Mouse (Mus musculus): ENCODE measurements around the gene Nlrp6. TPM values are rescaled to one million over a fixed set of nuclear protein-coding genes. Genes with fewer than 3 reads are reported as not detected.
"Not testable (repeated sequence)": the region's sequence is repeated elsewhere in the genome, so short reads cannot be mapped to it uniquely, and the experiment has no call there.

Nlrp6 gene
- total RNA-seq, 2 experiments from 2014 or later = 0.68 to 1.2 TPM

DNA sequence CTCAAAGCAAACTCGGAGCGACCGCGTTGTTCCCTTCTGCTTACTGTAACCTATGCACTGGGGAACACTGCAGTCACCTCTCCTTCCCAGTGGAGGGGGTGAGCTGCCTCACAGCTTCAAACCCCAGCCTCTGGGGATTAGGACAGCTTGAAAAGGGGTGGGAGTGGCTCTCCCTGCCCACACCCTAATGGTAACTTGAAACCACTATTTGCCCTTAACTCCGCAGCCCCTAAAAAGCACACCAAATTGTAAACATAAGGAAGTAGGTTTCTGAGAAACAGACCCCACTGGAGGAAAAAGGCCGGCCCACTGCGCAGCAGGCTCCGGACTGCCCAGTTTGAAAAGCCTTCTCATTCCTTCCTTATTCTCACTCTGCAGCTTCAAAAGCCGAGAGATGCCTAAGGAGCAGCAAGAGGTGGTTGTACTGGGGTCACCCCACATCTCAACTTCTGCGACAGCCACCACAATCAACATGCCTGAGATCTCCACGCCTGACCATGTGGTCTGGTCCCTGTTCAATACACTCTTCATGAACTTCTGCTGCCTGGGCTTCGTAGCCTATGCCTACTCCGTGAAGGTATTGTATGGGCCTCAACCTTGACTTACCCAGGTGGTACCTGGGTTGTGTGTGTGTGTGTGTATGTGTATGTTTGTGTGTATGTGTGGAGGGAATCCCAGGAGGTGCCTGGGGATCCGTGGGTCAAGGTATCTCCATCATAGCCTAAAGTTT is 47.3 kb downstream of the Nlrp6 start:
- H3K27ac ChIP-seq = no peak overlapping the region
- intact Hi-C loops (cut with DNase I) = no loop called here
- DNase-seq (ENCODE audit: extremely low spot score in 1 of 2, low spot score in 2 of 2) = no peak
- H3K4me3 ChIP-seq = no peak overlapping the region
- TF ChIP-seq CTCF (IDR thresholded peaks at IDR 0.05) = no peak

GRCm38 (mm10) chr7:140968710-140969109 is 48.0 kb downstream of the Nlrp6 start:
- H3K27ac ChIP-seq; intact Hi-C loops (cut with DNase I); DNase-seq (ENCODE audit: extremely low spot score in 1 of 2, low spot score in 2 of 2); H3K4me3 ChIP-seq: not testable (repeated sequence)

DNA sequence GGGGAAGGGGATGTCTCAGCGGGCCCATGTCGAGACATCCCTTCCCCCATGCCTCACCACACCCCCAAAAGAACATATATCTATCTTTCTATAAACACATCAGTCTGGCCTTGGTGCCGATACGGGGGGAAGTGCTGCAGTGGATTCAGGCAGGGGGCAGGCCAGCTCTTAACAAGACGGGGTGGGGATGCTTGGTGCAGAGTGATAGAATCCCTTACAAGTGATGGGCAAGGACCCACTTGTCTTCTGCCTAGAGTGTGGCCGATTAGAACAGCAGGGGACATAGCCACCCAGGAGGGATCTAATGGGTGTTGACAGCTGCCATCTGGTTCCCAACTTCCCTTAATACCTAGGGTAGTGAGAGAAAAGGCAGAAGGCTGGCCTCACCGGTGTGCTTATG is 50.2 kb downstream of the Nlrp6 start:
- Histone ChIP-seq H3K27ac (no peak overlapping the region), H3K4me3 (no peak overlapping the region)
- no peak for DNase-seq (ENCODE audit: extremely low spot score in 1 of 2, low spot score in 2 of 2)
- intact Hi-C loops (cut with DNase I) = no loop called here
- no peak for TF ChIP-seq CTCF (IDR thresholded peaks at IDR 0.05)

- no peak for DNase-seq (ENCODE audit: extremely low spot score in 1 of 2, low spot score in 2 of 2)
- no peak overlapping the region for H3K4me3 ChIP-seq
- no peak overlapping the region for H3K27ac ChIP-seq
- intact Hi-C loops (cut with DNase I) = no loop called here
- TF ChIP-seq CTCF (IDR thresholded peaks at IDR 0.05) = no peak
Measured at GRCm38 (mm10) chr7:140971479-140972171, 50.9 kb downstream of the Nlrp6 start.

DNA sequence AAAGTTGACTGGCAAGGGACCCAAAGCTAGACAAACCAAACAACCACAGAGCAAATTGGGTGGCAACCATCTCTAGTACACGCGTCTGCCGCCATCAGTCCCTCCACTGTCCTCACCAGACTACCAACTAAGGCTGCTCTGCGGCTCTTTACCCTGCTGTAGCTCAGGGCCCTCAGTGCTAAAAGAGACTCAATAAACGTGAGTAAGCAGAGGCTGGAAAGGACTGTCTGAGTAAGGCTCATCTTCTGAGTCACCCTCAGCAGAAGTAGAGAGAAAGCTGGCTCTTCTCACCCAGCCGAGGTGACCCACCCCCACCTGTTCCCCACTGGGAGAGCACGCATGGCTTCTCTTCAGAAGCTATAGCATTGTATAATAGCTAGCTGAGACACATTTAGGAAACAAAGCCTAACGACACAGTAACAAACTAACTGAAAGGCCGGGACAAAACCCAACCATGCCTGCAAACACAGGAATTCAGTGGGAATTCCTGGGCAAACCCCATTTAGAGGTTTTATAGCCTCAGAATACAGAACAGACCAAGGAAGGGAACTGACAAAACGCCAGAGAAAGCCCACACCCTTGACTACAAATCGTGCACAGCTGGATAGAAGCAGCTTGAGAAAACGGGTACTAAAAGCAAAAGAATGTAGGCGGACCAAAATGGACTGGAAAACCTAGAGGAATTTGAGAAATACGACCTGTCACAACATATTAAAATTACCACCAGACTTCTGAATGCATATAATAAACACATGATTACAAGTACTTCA is 52.9 kb downstream of the Nlrp6 start:
- TF ChIP-seq CTCF (IDR thresholded peaks at IDR 0.05) = no peak
- intact Hi-C loops (cut with DNase I) = no loop called here
- H3K4me3 ChIP-seq = no peak overlapping the region
- no peak overlapping the region; the same call in 1 of the 2 replicates for H3K27ac ChIP-seq
- no peak for DNase-seq (ENCODE audit: extremely low spot score in 1 of 2, low spot score in 2 of 2)

GRCm38 (mm10) chr7:140974940-140975339 is 54.2 kb downstream of the Nlrp6 start:
- Histone ChIP-seq H3K27ac (no peak overlapping the region), H3K4me3 (no peak overlapping the region)
- no peak for TF ChIP-seq CTCF (IDR thresholded peaks at IDR 0.05)
- intact Hi-C loops (cut with DNase I) = no loop called here
- no peak for DNase-seq (ENCODE audit: extremely low spot score in 1 of 2, low spot score in 2 of 2)

GRCm38 (mm10) chr7:140975465-140975864 is 54.8 kb downstream of the Nlrp6 start:
- intact Hi-C loops (cut with DNase I) = no loop called here
- no peak overlapping the region for H3K4me3 ChIP-seq
- no peak for DNase-seq (ENCODE audit: extremely low spot score in 1 of 2, low spot score in 2 of 2)
- TF ChIP-seq CTCF (IDR thresholded peaks at IDR 0.05) = no peak
- H3K27ac ChIP-seq = no peak overlapping the region

GRCm38 (mm10) chr7:140976720-140977119 is 56.0 kb downstream of the Nlrp6 start:
- H3K27ac ChIP-seq; intact Hi-C loops (cut with DNase I); H3K4me3 ChIP-seq; DNase-seq (ENCODE audit: extremely low spot score in 1 of 2, low spot score in 2 of 2): not testable (repeated sequence)

Other genes starting within 250 kb of the Nlrp6 start
- gene Olfr45, start 239.0 kb upstream of the Nlrp6 start, total RNA-seq (2021) = not detected
- not detected for gene Olfr541, start 223.6 kb upstream of the Nlrp6 start, total RNA-seq (2021)
- gene Cyp2e1, start 157.2 kb upstream of the Nlrp6 start, total RNA-seq (2021) = not detected
- under 1 TPM; 0.32 to 0.47 TPM for gene Syce1, start 133.1 kb upstream of the Nlrp6 start, total RNA-seq (2021)
- gene Zfp941, start 98.7 kb upstream of the Nlrp6 start, total RNA-seq (2021) = 10 to 100 TPM; 29.1 to 31.2 TPM
- gene Urah, start 85.9 kb upstream of the Nlrp6 start, total RNA-seq (2021) = 1 to 10 TPM; 3.9 to 5.9 TPM
- not detected for gene Scgb1c1, start 75.4 kb upstream of the Nlrp6 start, total RNA-seq (2021)
- not detected for gene Odf3, start 73.1 kb upstream of the Nlrp6 start, total RNA-seq (2021)
- 1 to 10 TPM; 1.5 to 2.6 TPM for gene Gm45785, start 64.6 kb upstream of the Nlrp6 start, total RNA-seq (2021)
- 10 to 100 TPM; 62.1 to 74.2 TPM for gene Ric8a, start 63.9 kb upstream of the Nlrp6 start, total RNA-seq (2021)
- gene Bet1l, start 63.3 kb upstream of the Nlrp6 start, total RNA-seq (2021) = 10 to 100 TPM; 24.6 to 24.8 TPM
- 100 to 1,000 TPM; 101 to 107 TPM for gene Psmd13, start 38.9 kb upstream of the Nlrp6 start, total RNA-seq (2021)
- gene Sirt3, start 38.6 kb upstream of the Nlrp6 start, total RNA-seq (2021) = 10 to 100 TPM; 72.2 to 76.5 TPM
- gene Cox8b, start 20.5 kb upstream of the Nlrp6 start, total RNA-seq (2021) = 1 to 10 TPM in 1 of 2 experiments, not detected in 1; 2.0 TPM
- gene Pgghg, start 20.5 kb downstream of the Nlrp6 start, total RNA-seq (2021) = 1 to 10 TPM; 4.5 to 4.7 TPM
- gene Ifitm5, start 29.4 kb downstream of the Nlrp6 start, total RNA-seq (2021) = not detected
- not detected for gene Gm45717, start 35.0 kb downstream of the Nlrp6 start, total RNA-seq (2021)
- gene Ifitm2, start 35.1 kb downstream of the Nlrp6 start, total RNA-seq (2021) = 10 to 100 TPM; 10.8 to 17.7 TPM
- gene Ifitm1, start 46.3 kb downstream of the Nlrp6 start, total RNA-seq (2021) = 1 to 10 TPM; 3.7 to 5.8 TPM
- 10 to 100 TPM; 10.9 to 16.7 TPM for gene Ifitm3, start 89.9 kb downstream of the Nlrp6 start, total RNA-seq (2021)
- gene Ifitm6, start 97.0 kb downstream of the Nlrp6 start, total RNA-seq (2021) = under 1 TPM in 1 of 2 experiments, not detected in 1; 0.57 TPM
- gene Gm17387, start 108.2 kb downstream of the Nlrp6 start, total RNA-seq (2021) = not detected
- 10 to 100 TPM; 87.4 to 95.9 TPM for gene B4galnt4, start 140.2 kb downstream of the Nlrp6 start, total RNA-seq (2021)
- not detected for gene Pkp3, start 157.3 kb downstream of the Nlrp6 start, total RNA-seq (2021)
- 1 to 10 TPM; 1.7 to 3.4 TPM for gene Sigirr, start 179.7 kb downstream of the Nlrp6 start, total RNA-seq (2021)
- not detected for gene Ano9, start 196.9 kb downstream of the Nlrp6 start, total RNA-seq (2021)
- 10 to 100 TPM; 46.9 to 51.6 TPM for gene Ptdss2, start 201.5 kb downstream of the Nlrp6 start, total RNA-seq (2021)